Mouse (Mus musculus): ENCODE measurements around the gene Usp50. TPM values are rescaled to one million over a fixed set of nuclear protein-coding genes. Genes with fewer than 3 reads are reported as not detected.
A peak's percentile ranks its signal among the peaks of the same experiment; 100 is the strongest.

Usp50 gene
- polyA plus RNA-seq, 1 experiment from 2014 or later: 2.1 TPM

DNA sequence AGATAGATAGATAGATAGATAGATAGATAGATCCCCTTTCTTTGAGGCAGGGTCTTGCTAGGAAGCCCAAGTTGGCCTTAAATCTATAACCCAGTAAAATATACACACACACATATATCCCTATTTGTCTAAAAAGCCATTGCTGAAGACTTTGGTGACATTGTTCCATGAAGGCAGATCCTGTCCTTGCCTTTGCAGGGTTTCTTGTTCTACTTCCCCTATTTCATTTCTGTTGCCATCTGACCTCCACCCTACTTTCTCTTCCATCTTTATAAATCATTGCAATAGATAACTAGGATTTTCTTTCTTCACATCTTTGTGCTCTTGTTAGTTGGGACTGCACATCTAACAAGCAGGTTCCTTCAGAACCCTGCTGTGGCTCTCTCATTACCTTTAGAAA lies 70.3 kb downstream of the Usp50 start:
- H3K4me2 ChIP-seq (ENCODE audit: low read depth): no peak overlapping the region
- ATAC-seq (ENCODE audit: insufficient read depth, low FRiP score, low TSS enrichment) (no peak), DNase-seq (ENCODE audit: low spot score) (no peak)
- H3K36me3 ChIP-seq (ENCODE audit: control insufficient read depth, insufficient read depth, low read length): no peaks in the 10 kb centered on the region
- H3K9ac ChIP-seq (ENCODE audit: low read length): no peak overlapping the region
- H3K27me3 ChIP-seq (ENCODE audit: control insufficient read depth, insufficient read depth, low read length): no peaks in the 10 kb centered on the region
- H3K9me3 ChIP-seq (ENCODE audit: control insufficient read depth, low read length): no peaks in the 10 kb centered on the region
- H3K27ac ChIP-seq (ENCODE audit: low read depth, low read length): no peak overlapping the region
- peaks cover 2% of the 10 kb centered on the region; the same call in 1 of the 2 replicates for H3K4me1 ChIP-seq (ENCODE audit: control insufficient read depth, insufficient read depth, low read length)
- H3K4me3 ChIP-seq (ENCODE audit: low read depth, low read length): no peak overlapping the region

DNA sequence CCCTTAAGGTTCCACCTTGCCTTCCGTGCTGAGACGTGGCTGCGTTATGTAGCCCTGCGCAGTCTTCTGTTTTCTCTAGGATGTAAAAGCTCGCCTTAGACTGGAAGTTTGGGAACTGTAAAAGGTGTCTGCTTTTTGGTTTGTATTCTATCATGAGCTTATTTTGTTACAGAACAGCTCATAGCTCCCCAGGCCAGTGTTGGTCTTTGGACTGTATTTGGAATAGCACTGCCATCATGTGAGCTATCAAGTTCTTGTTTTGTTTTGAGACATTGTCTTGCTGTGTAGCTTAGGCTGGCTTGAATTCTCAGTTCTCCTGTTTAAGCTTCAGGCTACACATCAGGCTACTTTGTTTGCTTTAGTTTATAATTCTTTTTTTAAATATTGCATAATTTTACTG lies 70.7 kb downstream of the Usp50 start:
- DNase-seq (ENCODE audit: low spot score) (no peak), ATAC-seq (ENCODE audit: insufficient read depth, low FRiP score, low TSS enrichment) (no peak)
- H3K4me1 ChIP-seq (ENCODE audit: control insufficient read depth, insufficient read depth, low read length): peaks cover 3% of the 10 kb centered on the region; the same call in 1 of the 2 replicates
- no peaks in the 10 kb centered on the region for H3K9me3 ChIP-seq (ENCODE audit: control insufficient read depth, low read length)
- WGBS: 97% methylated on average over 5 of the region's 5 CpGs
- no peak overlapping the region for H3K4me2 ChIP-seq (ENCODE audit: low read depth)
- H3K27ac ChIP-seq (ENCODE audit: low read depth, low read length): no peak overlapping the region
- H3K4me3 ChIP-seq (ENCODE audit: low read depth, low read length): no peak overlapping the region
- no peaks in the 10 kb centered on the region for H3K27me3 ChIP-seq (ENCODE audit: control insufficient read depth, insufficient read depth, low read length)
- no peaks in the 10 kb centered on the region for H3K36me3 ChIP-seq (ENCODE audit: control insufficient read depth, insufficient read depth, low read length)
- no peak overlapping the region for H3K9ac ChIP-seq (ENCODE audit: low read length)

DNA sequence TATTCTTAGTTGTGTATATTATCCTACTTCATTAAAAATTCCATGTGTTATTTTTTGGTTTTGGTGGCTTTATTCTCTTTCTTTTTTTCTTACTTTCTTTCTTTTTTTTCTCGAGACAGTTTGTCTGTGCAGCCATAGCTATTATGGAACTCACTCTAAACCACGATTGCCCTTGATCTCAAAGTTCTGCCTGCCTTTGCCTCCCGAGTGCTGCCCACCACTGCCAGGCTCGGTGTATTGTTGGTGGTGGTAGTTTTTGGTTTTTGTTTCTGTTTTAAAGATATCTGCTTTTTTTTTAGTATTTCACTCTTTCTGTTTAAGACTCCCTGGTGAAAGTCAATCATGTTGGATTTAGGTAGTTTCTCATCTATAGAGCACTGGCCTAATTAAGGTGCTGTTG lies 74.9 kb downstream of the Usp50 start:
- WGBS: 91% methylated on average over 4 of the region's 4 CpGs
- H3K9ac ChIP-seq (ENCODE audit: low read length): no peak overlapping the region
- no peak for DNase-seq (ENCODE audit: low spot score)
- H3K4me2 ChIP-seq (ENCODE audit: low read depth): peak overlapping the region; percentile 58
- no peaks in the 10 kb centered on the region for H3K36me3 ChIP-seq (ENCODE audit: control insufficient read depth, insufficient read depth, low read length)
- peak overlapping the region; percentile 73; the same call in 1 of the 2 replicates for H3K4me3 ChIP-seq (ENCODE audit: low read depth, low read length)
- H3K9me3 ChIP-seq (ENCODE audit: control insufficient read depth, low read length): no peaks in the 10 kb centered on the region
- no peak overlapping the region for H3K27ac ChIP-seq (ENCODE audit: low read depth, low read length)
- ATAC-seq (ENCODE audit: insufficient read depth, low FRiP score, low TSS enrichment): no peak
- peaks cover 3% of the 10 kb centered on the region; the same call in 1 of the 2 replicates for H3K4me1 ChIP-seq (ENCODE audit: control insufficient read depth, insufficient read depth, low read length)
- no peaks in the 10 kb centered on the region for H3K27me3 ChIP-seq (ENCODE audit: control insufficient read depth, insufficient read depth, low read length)

DNA sequence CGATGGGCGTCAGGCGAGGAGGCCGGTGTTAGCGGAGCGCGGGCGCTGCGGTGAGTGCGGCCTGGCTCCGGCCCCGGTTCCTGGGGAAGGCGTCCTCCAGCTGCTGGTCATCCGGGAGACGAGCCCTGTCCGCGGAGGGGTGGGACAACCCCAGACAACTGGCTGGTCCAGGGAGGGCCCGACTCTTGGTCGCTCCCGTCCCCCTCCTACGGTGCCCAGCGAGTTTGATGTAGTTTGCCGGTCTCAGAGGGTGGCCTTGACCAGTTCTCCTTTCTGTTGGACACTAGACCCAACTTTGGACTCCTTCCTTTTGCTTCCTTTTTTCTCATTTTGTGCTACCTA lies 75.9 kb downstream of the Usp50 start:
- peak overlapping the region; percentile 58 for H3K4me2 ChIP-seq (ENCODE audit: low read depth)
- H3K36me3 ChIP-seq (ENCODE audit: control insufficient read depth, insufficient read depth, low read length): no peaks in the 10 kb centered on the region
- DNase-seq (ENCODE audit: low spot score) (no peak), ATAC-seq (ENCODE audit: insufficient read depth, low FRiP score, low TSS enrichment) (peak; percentile 86)
- H3K4me3 ChIP-seq (ENCODE audit: low read depth, low read length): peak overlapping the region; percentile 73
- no peaks in the 10 kb centered on the region for H3K9me3 ChIP-seq (ENCODE audit: control insufficient read depth, low read length)
- H3K27me3 ChIP-seq (ENCODE audit: control insufficient read depth, insufficient read depth, low read length): no peaks in the 10 kb centered on the region
- WGBS: under 1% methylated on average over 23 of the region's 23 CpGs
- no peak overlapping the region; the same call in 1 of the 2 replicates for H3K27ac ChIP-seq (ENCODE audit: low read depth, low read length)
- peaks cover 3% of the 10 kb centered on the region; the same call in 1 of the 2 replicates for H3K4me1 ChIP-seq (ENCODE audit: control insufficient read depth, insufficient read depth, low read length)
- H3K9ac ChIP-seq (ENCODE audit: low read length): peak overlapping the region; percentile 78

DNA sequence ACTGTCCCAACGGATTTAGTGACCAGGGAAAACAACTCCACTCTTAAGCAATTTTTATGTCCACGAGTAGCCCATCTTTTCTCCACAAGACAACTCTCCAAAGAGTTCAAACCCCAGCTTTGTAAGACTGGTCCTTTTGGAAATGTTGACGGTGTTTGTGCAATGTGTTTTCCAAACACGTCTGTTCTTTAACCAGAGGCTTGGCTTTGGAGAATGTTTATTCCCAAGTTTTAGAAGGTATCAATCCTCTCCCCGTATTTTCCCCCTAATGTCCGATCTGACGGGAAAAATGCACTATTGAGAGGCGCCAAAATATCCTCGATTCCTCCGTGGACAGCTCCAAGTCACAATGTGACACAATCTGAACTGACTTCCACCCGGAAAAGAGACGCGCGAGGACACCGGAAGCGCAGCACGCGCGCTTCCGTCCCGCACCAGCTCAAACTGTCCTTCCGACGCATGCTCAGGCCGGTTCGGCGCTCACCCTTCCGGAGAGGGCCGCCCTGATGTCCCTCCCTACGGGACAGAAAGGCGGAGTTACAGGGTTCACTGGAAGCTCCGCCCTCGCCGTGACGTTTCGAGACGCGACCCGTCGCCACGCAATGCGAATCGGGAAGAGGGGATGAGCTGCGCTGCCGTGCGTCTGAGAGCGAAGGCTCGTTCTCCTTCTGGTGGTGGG lies 76.4 kb downstream of the Usp50 start, which contains the start of gene Usp8:
Gene Usp8, plus strand, starts transcription at position 570 of the 679 bp plus-strand sequence.
- no peaks in the 10 kb centered on the region for H3K9me3 ChIP-seq (ENCODE audit: control insufficient read depth, low read length)
- H3K36me3 ChIP-seq (ENCODE audit: control insufficient read depth, insufficient read depth, low read length): no peaks in the 10 kb centered on the region
- peak within 1 kb of the TSS; percentile 73 for H3K4me3 ChIP-seq (ENCODE audit: low read depth, low read length)
- H3K4me2 ChIP-seq (ENCODE audit: low read depth): peak within 1 kb of the TSS; percentile 67
- peak within 1 kb of the TSS; percentile 78 for H3K9ac ChIP-seq (ENCODE audit: low read length)
- no peaks in the 10 kb centered on the region for H3K27me3 ChIP-seq (ENCODE audit: control insufficient read depth, insufficient read depth, low read length)
- 3% methylated on average over 47 of the region's 47 CpGs for WGBS
- ATAC-seq (ENCODE audit: insufficient read depth, low FRiP score, low TSS enrichment) (peak; percentile 99), DNase-seq (ENCODE audit: low spot score) (peak; percentile 98)
- peaks cover 3% of the 10 kb centered on the region; the same call in 1 of the 2 replicates for H3K4me1 ChIP-seq (ENCODE audit: control insufficient read depth, insufficient read depth, low read length)
- H3K27ac ChIP-seq (ENCODE audit: low read depth, low read length): peak within 1 kb of the TSS; percentile 60; the same call in 1 of the 2 replicates

DNA sequence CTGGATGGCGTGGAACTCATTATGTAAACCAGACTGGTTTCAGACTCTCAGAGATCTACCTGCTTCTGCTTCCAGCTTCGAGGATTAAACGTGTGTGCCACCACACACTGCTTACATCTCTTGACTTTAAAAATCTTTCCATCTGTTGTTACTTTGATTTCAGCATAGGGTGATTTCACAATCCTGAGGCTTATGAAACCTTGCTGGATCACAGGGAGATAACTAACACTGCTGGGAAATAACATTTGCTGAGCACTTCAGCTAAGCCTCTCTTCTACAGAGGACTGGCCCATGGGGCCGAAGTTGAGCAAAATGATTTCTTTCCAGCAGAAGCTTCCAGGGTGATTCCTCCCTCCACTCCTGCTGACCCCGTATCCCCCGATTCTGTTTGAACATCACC lies 88.0 kb downstream of the Usp50 start:
- no peaks in the 10 kb centered on the region for H3K27me3 ChIP-seq (ENCODE audit: control insufficient read depth, insufficient read depth, low read length)
- ATAC-seq (ENCODE audit: insufficient read depth, low FRiP score, low TSS enrichment) (no peak), DNase-seq (ENCODE audit: low spot score) (no peak)
- no peak overlapping the region for H3K9ac ChIP-seq (ENCODE audit: low read length)
- no peak overlapping the region for H3K4me2 ChIP-seq (ENCODE audit: low read depth)
- H3K27ac ChIP-seq (ENCODE audit: low read depth, low read length): no peak overlapping the region
- no peak overlapping the region for H3K4me3 ChIP-seq (ENCODE audit: low read depth, low read length)
- no peaks in the 10 kb centered on the region for H3K9me3 ChIP-seq (ENCODE audit: control insufficient read depth, low read length)
- no peaks in the 10 kb centered on the region for H3K36me3 ChIP-seq (ENCODE audit: control insufficient read depth, insufficient read depth, low read length)
- H3K4me1 ChIP-seq (ENCODE audit: control insufficient read depth, insufficient read depth, low read length): no peaks in the 10 kb centered on the region
- WGBS: 89% methylated on average over 6 of the region's 6 CpGs

DNA sequence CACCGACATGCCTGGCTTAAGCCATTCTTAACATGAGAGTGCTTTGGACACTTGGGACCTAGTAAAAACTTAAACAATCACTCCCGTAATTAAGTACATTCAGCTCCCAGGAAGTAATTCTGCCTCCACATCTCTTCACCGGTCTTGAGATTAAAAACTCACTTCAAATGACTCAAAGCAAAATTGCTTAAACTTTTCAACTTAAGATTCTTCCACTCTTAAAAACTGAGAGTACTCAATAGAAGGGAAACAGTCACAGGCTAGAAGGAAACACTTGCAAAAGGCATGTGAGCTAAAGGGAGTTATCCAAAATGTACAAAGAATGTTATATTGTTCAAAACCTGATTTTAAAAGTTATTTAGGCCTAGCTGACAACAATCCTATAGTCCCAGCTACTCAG lies 92.0 kb downstream of the Usp50 start:
- H3K4me3 ChIP-seq (ENCODE audit: low read depth, low read length): no peak overlapping the region
- H3K9me3 ChIP-seq (ENCODE audit: control insufficient read depth, low read length): no peaks in the 10 kb centered on the region
- no peak for ATAC-seq (ENCODE audit: insufficient read depth, low FRiP score, low TSS enrichment)
- DNase-seq (ENCODE audit: low spot score): no peak
- H3K4me2 ChIP-seq (ENCODE audit: low read depth): no peak overlapping the region
- no peaks in the 10 kb centered on the region for H3K4me1 ChIP-seq (ENCODE audit: control insufficient read depth, insufficient read depth, low read length)
- no peaks in the 10 kb centered on the region for H3K36me3 ChIP-seq (ENCODE audit: control insufficient read depth, insufficient read depth, low read length)
- H3K27me3 ChIP-seq (ENCODE audit: control insufficient read depth, insufficient read depth, low read length): no peaks in the 10 kb centered on the region
- H3K9ac ChIP-seq (ENCODE audit: low read length): no peak overlapping the region
- no peak overlapping the region for H3K27ac ChIP-seq (ENCODE audit: low read depth, low read length)
- 80% methylated on average over 3 of the region's 3 CpGs for WGBS

DNA sequence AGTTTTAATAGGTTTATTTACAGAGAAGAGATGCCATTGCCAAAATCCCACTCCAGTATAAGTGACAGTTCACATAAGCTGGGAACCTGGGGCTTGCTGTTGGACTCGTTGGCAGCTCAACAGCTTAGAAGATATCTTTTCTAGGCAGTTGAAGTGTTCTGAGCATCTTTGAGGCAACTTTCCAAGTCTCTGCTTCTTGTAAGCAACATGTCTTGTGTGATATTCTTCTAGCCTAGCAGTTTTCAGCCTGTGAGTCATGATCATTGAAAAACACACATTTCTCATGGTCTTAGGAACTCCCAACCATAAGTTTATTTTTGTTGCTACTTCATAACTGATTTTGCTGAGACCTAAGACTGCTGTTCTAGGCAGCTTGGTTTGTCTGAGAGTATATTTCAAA lies 100.3 kb downstream of the Usp50 start:
- no peak overlapping the region for H3K27ac ChIP-seq (ENCODE audit: low read depth, low read length)
- H3K4me1 ChIP-seq (ENCODE audit: control insufficient read depth, insufficient read depth, low read length): no peaks in the 10 kb centered on the region
- H3K4me3 ChIP-seq (ENCODE audit: low read depth, low read length): no peak overlapping the region
- ATAC-seq (ENCODE audit: insufficient read depth, low FRiP score, low TSS enrichment) (no peak), DNase-seq (ENCODE audit: low spot score) (no peak)
- no peaks in the 10 kb centered on the region for H3K9me3 ChIP-seq (ENCODE audit: control insufficient read depth, low read length)
- no peaks in the 10 kb centered on the region for H3K27me3 ChIP-seq (ENCODE audit: control insufficient read depth, insufficient read depth, low read length)
- WGBS: 97% methylated on average over 1 of the region's 1 CpGs
- H3K36me3 ChIP-seq (ENCODE audit: control insufficient read depth, insufficient read depth, low read length): no peaks in the 10 kb centered on the region
- no peak overlapping the region for H3K4me2 ChIP-seq (ENCODE audit: low read depth)
- H3K9ac ChIP-seq (ENCODE audit: low read length): no peak overlapping the region

DNA sequence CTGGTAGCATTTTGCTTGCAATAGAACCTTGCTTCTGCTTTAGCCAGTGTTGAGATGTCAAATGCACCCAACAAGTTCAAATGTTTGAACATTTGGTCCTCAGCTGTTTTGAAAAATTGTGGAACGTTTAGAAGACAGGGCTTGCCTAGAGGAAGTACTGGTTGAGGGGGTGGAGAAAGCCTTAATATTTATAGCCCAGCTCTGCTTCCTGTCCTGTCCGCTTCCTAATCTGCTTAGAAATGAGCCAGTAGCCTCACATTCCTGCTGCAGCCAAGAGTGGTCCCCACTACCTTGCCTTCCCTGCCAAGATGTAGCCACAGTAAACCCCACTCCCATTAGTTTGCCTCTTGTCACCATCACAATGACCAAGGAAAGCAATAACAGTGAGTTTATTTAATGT lies 100.9 kb downstream of the Usp50 start:
- 86% methylated on average over 2 of the region's 2 CpGs for WGBS
- Histone ChIP-seq H3K9ac (ENCODE audit: low read length) (no peak overlapping the region), H3K4me3 (ENCODE audit: low read depth, low read length) (no peak overlapping the region), H3K27ac (ENCODE audit: low read depth, low read length) (no peak overlapping the region), H3K27me3 (ENCODE audit: control insufficient read depth, insufficient read depth, low read length) (no peaks in the 10 kb centered on the region), H3K4me1 (ENCODE audit: control insufficient read depth, insufficient read depth, low read length) (no peaks in the 10 kb centered on the region), H3K4me2 (ENCODE audit: low read depth) (no peak overlapping the region), H3K9me3 (ENCODE audit: control insufficient read depth, low read length) (no peaks in the 10 kb centered on the region), H3K36me3 (ENCODE audit: control insufficient read depth, insufficient read depth, low read length) (no peaks in the 10 kb centered on the region)
- no peak for DNase-seq (ENCODE audit: low spot score)
- ATAC-seq (ENCODE audit: insufficient read depth, low FRiP score, low TSS enrichment): no peak

All from neural tube, embryonic 11.5 days (tissue).